Mouse (Mus musculus) myocyte (in vitro differentiated cells): ENCODE data around the gene Pkp4. TPM values are rescaled to one million over a fixed set of nuclear protein-coding genes. Genes with fewer than 3 reads are reported as not detected.

ENCODE experiments used
- H3K27me3 ChIP-seq: one replicate; pipeline ENCODE4 v1.6.1; 2011; ENCODE audit not compliant: control insufficient read depth, insufficient read depth, insufficient read length
- H3K36me3 ChIP-seq: one replicate; pipeline ENCODE4 v1.6.1; 2011; ENCODE audit not compliant: control insufficient read depth, insufficient read depth
- H3K4me2 ChIP-seq: one replicate; pipeline ENCODE4 v1.6.1; 2011; ENCODE audit warnings: low read depth, control low read depth
- H3K4me3 ChIP-seq: one replicate; pipeline ENCODE4 v1.5.1; 2011; ENCODE audit warnings: mild to moderate bottlenecking, control low read depth, moderate library complexity
- H3K79me2 ChIP-seq: one replicate; pipeline ENCODE4 v1.6.1; 2011; ENCODE audit not compliant: control insufficient read depth, insufficient read depth
- H3ac ChIP-seq: one replicate; pipeline ENCODE4 v1.6.1; 2011; ENCODE audit not compliant: control insufficient read depth, insufficient read length
- CEBPB ChIP-seq: IDR thresholded peaks from 2 replicates; pipeline ENCODE4 v1.6.1; 2011; ENCODE audit warnings: mild to moderate bottlenecking, moderate library complexity; ENCODE audit not compliant: poor library complexity, insufficient read depth, severe bottlenecking
- E2F4 ChIP-seq: IDR thresholded peaks from one replicate; pipeline ENCODE4 v1.6.1; 2011; ENCODE audit warnings: mild to moderate bottlenecking, control low read depth, moderate library complexity; ENCODE audit not compliant: insufficient read depth
- MAX ChIP-seq: IDR thresholded peaks from one replicate; pipeline ENCODE4 v1.6.1; 2011; ENCODE audit warnings: low read depth, mild to moderate bottlenecking, control low read depth
- MYOD1 ChIP-seq, 3 experiments: IDR thresholded peaks; one replicate each; pipeline ENCODE4 v1.6.1; 2011; ENCODE audit warnings: control low read depth in 2 of 3, low read depth in 2 of 3, mild to moderate bottlenecking in 2 of 3, moderate library complexity in 1 of 3; ENCODE audit not compliant: insufficient read length in 2 of 3, control insufficient read depth in 1 of 3
- MYOG ChIP-seq, 3 experiments: IDR thresholded peaks; one replicate each; pipeline ENCODE4 v1.6.1; 2011; ENCODE audit warnings: control low read depth in 2 of 3, low read depth in 2 of 3, mild to moderate bottlenecking in 2 of 3; ENCODE audit not compliant: insufficient read length in 2 of 3, control insufficient read depth in 1 of 3, insufficient read depth in 1 of 3
- POLR2A ChIP-seq: IDR thresholded peaks from one replicate; pipeline ENCODE4 v1.6.1; 2011; ENCODE audit warnings: low read depth, mild to moderate bottlenecking, control low read depth, moderate library complexity; ENCODE audit not compliant: insufficient read length
- POLR2AphosphoS2 ChIP-seq: IDR thresholded peaks from one replicate; pipeline ENCODE4 v1.6.1; 2011; ENCODE audit warnings: low read depth, control low read depth; ENCODE audit not compliant: insufficient read length
- REST ChIP-seq: IDR thresholded peaks from one replicate; pipeline ENCODE4 v1.6.1; 2011; ENCODE audit warnings: mild to moderate bottlenecking, control low read depth, moderate library complexity; ENCODE audit not compliant: insufficient read depth, insufficient read length
- SRF ChIP-seq: IDR thresholded peaks from one replicate; pipeline ENCODE4 v1.6.1; 2011; ENCODE audit warnings: low read depth; ENCODE audit not compliant: control insufficient read depth, insufficient read length
- TCF12 ChIP-seq: IDR thresholded peaks from one replicate; pipeline ENCODE4 v1.6.1; 2011; ENCODE audit warnings: mild to moderate bottlenecking, control low read depth; ENCODE audit not compliant: poor library complexity, insufficient read depth, severe bottlenecking
- TCF3 ChIP-seq: IDR thresholded peaks from one replicate; pipeline ENCODE4 v1.6.1; 2011; ENCODE audit warnings: low read depth, control low read depth; ENCODE audit not compliant: insufficient read length
- USF1 ChIP-seq: IDR thresholded peaks from one replicate; pipeline ENCODE4 v1.6.1; 2011; ENCODE audit warnings: low read depth, mild to moderate bottlenecking, control low read depth, moderate library complexity
- polyA plus RNA-seq: library from polyadenylated mRNA; unstranded; fragments of >200 nt; fragmentation: generic; extraction: Trizol; gene quantifications from one replicate; pipeline ENCODE4 v1.2.1, GENCODE M21; 2012; ENCODE audit warnings: missing spikeins

Gene Pkp4
- polyA plus RNA-seq, 1 experiment = 25.3 TPM

DNA sequence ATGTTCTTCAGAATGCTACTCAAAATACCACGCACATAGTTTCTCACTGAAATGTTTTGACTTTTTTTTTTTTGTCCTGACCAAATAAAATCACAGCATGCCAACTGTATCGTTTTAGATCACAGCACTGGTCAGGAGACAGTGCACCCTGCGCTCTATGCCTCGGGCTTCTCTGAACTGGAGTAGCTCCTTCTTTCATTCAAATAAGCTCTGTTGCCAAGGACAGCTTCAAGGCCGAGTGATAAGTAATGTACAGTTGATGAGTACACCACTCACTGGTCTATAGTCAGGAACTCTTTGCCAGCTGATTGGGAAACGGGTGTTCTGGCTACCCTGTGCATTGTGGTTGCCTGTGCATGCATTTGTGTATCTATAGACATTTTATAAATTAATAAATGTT, 141.8 kb downstream of the Pkp4 start:
- peaks cover 12% of the 10 kb centered on the region for H3K36me3 ChIP-seq
- no peak for TF ChIP-seq POLR2AphosphoS2
- no peak for TF ChIP-seq USF1
- TF ChIP-seq REST = no peak
- no peak for TF ChIP-seq SRF
- TF ChIP-seq TCF3 = no peak
- H3K79me2 ChIP-seq = no peaks in the 10 kb centered on the region
- no peak overlapping the region for H3K4me3 ChIP-seq
- no peak overlapping the region for H3ac ChIP-seq
- H3K27me3 ChIP-seq = no peaks in the 10 kb centered on the region
- no peak overlapping the region for H3K4me2 ChIP-seq

DNA sequence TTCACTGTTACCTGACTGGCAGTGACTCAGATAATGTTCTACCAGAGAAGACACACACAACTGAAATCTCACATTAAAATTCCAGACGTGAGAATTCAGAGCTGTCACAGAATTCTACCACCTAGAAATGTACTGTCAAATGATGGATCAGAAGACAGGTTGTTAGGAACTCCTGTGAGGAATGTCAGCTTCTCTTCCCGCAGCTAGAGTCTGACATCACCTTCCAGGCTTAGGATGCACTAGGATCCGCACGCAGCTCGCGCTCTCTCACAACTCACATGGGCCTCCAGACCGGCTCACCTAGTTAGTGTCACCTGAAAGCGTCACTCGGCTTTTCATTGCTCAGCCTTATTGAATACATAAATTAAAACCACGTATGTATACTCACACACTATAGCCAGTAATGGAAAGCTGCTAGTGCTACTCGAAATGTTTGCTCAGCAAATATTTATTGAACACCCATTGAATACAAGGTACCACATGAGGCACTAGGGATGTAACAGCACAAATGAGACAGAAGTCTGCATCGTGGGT, 142.9 kb downstream of the Pkp4 start:
- Histone ChIP-seq H3K79me2 (no peaks in the 10 kb centered on the region), H3K4me2 (no peak overlapping the region), H3K27me3 (no peaks in the 10 kb centered on the region), H3K36me3 (peaks cover 17% of the 10 kb centered on the region), H3ac (no peak overlapping the region), H3K4me3 (no peak overlapping the region)
- TF ChIP-seq MYOG (IDR thresholded peaks at IDR 0.05; ENCODE audit: control insufficient read depth in 1 of 3, insufficient read depth in 1 of 3, insufficient read length in 2 of 3, low read depth in 2 of 3) = no peak
- TF ChIP-seq CEBPB = no peak
- TF ChIP-seq TCF3 = no peak
- TF ChIP-seq SRF = no peak
- no peak for TF ChIP-seq REST
- TF ChIP-seq E2F4 = no peak

DNA sequence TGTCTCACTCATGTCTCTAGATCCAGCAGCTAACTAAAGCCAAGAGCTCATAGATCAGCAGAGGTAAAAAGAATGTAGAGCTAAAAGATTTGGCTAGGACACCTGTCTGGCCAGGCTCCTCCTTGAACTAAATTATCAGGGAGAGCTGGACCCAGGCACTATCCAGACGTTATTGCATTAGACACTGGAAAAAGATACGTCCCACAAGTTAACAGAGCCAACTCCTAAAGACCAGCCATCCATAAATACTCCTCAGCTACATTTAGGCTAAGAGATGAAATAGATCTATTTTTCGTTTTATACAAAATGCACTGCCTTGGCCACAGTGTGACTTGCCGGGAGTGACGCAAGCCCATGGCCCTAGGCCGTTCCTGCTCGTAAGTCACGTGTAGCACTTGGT, 146.7 kb downstream of the Pkp4 start:
- Histone ChIP-seq H3K4me3 (no peak overlapping the region), H3ac (no peak overlapping the region), H3K36me3 (peaks cover 34% of the 10 kb centered on the region), H3K27me3 (no peaks in the 10 kb centered on the region), H3K4me2 (no peak overlapping the region), H3K79me2 (no peaks in the 10 kb centered on the region)
- no peak for TF ChIP-seq MAX

DNA sequence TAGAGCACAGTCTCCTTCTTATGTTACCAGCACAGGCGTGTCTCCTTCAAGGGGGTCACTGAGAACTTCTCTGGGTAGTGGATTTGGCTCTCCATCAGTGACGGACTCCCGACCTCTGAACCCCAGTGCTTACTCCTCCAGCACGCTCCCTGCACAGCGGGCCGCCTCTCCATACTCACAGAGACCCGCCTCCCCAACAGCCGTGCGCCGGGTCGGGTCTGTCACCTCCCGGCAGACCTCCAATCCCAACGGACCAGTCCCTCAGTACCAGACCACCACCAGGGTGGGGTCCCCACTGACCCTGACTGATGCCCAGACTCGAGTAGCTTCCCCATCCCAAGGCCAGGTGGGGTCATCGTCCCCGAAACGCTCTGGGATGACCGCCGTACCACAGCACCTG, 147.4 kb downstream of the Pkp4 start:
- Histone ChIP-seq H3ac (no peak overlapping the region), H3K4me3 (no peak overlapping the region), H3K27me3 (no peaks in the 10 kb centered on the region), H3K79me2 (no peaks in the 10 kb centered on the region), H3K4me2 (no peak overlapping the region), H3K36me3 (peaks cover 41% of the 10 kb centered on the region)
- TF ChIP-seq TCF12 (no peak), REST (no peak), SRF (no peak), MYOD1 (IDR thresholded peaks at IDR 0.05; ENCODE audit: control insufficient read depth in 1 of 3, insufficient read length in 2 of 3, low read depth in 2 of 3) (no peak), USF1 (no peak), E2F4 (no peak), MYOG (IDR thresholded peaks at IDR 0.05; ENCODE audit: control insufficient read depth in 1 of 3, insufficient read depth in 1 of 3, insufficient read length in 2 of 3, low read depth in 2 of 3) (no peak), CEBPB (no peak), TCF3 (no peak), POLR2AphosphoS2 (no peak), MAX (no peak), POLR2A (no peak)

DNA sequence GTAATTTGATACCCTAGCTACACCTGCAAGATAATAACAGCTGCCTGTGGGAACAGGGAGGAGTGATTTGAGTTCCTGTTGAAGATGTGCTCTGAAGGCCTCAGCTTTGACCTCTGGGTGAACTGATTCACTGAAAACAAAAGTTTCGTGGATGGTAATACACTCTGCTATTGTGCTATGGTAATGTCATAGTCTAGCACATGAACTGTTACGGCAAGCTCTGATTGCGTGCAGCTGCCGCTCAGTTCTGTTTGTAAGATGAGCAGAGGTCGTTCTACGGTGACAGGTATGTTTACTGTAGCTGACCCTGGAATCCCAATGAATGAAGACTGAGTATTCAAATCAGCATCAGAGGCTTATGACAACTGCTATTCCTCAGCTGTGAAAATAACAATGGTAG, 152.6 kb downstream of the Pkp4 start:
- H3K27me3 ChIP-seq = no peaks in the 10 kb centered on the region
- no peak overlapping the region for H3K4me2 ChIP-seq
- no peak overlapping the region for H3K4me3 ChIP-seq
- no peaks in the 10 kb centered on the region for H3K79me2 ChIP-seq
- peaks cover 36% of the 10 kb centered on the region for H3K36me3 ChIP-seq
- TF ChIP-seq E2F4 = no peak
- TF ChIP-seq MYOG (IDR thresholded peaks at IDR 0.05; ENCODE audit: control insufficient read depth in 1 of 3, insufficient read depth in 1 of 3, insufficient read length in 2 of 3, low read depth in 2 of 3) = no peak
- no peak for TF ChIP-seq POLR2AphosphoS2
- no peak for TF ChIP-seq TCF3
- no peak for TF ChIP-seq SRF
- TF ChIP-seq REST = no peak
- no peak for TF ChIP-seq USF1
- no peak for TF ChIP-seq CEBPB
- no peak for TF ChIP-seq POLR2A
- no peak for TF ChIP-seq MAX
- TF ChIP-seq TCF12 = no peak
- no peak for TF ChIP-seq MYOD1 (IDR thresholded peaks at IDR 0.05; ENCODE audit: control insufficient read depth in 1 of 3, insufficient read length in 2 of 3, low read depth in 2 of 3)
- no peak overlapping the region for H3ac ChIP-seq

DNA sequence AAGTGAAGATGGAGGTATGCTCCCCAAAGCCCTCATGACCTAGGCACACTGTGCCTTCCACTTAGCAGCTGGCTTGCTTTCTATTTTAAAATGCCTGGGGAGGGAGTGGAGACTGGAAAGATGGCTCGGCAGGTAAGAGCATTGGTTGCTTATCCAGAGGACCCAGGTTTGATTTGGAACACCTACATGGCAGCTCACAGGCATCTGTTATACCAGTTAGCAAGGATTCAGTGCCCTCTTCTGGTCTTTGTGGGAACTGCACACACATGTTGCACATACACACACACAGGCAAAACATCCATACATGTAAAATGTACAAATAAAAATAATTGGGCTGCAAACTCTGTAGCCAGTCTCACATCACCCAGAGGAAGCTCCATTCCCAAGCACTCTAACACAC, 158.0 kb downstream of the Pkp4 start:
- H3K4me3 ChIP-seq = no peak overlapping the region
- H3K27me3 ChIP-seq = no peaks in the 10 kb centered on the region
- TF ChIP-seq CEBPB = no peak
- TF ChIP-seq POLR2A = no peak
- no peak for TF ChIP-seq TCF12
- TF ChIP-seq TCF3 = no peak
- TF ChIP-seq MYOG (IDR thresholded peaks at IDR 0.05; ENCODE audit: control insufficient read depth in 1 of 3, insufficient read depth in 1 of 3, insufficient read length in 2 of 3, low read depth in 2 of 3) = no peak
- no peak for TF ChIP-seq POLR2AphosphoS2
- no peak for TF ChIP-seq SRF
- peaks cover 45% of the 10 kb centered on the region for H3K36me3 ChIP-seq
- no peaks in the 10 kb centered on the region for H3K79me2 ChIP-seq
- no peak overlapping the region for H3ac ChIP-seq
- no peak overlapping the region for H3K4me2 ChIP-seq
